Mouse (Mus musculus) Patski (cell line): ENCODE data around the gene Cntnap2. TPM values are rescaled to one million over a fixed set of nuclear protein-coding genes. Genes with fewer than 3 reads are reported as not detected.
A peak's percentile ranks its signal among the peaks of the same experiment; 100 is the strongest.

Experiments
- ATAC-seq: fragments of 100-300 bp; one replicate; pipeline ENCODE4 v1.8.0; 2021
- CTCF ChIA-PET: fragments of 350-600 bp; sonication (Branson Sonifier 250); formaldehyde crosslinking; loops from one replicate; lab custom pipeline; 2022; ENCODE audit warnings: inconsistent platforms; lab: Charles Lee
- POLR2A ChIA-PET: fragments of 350-600 bp; sonication (Branson Sonifier 250); formaldehyde crosslinking; loops from one replicate; lab custom pipeline; 2022; ENCODE audit warnings: antibody characterized with exemption, inconsistent platforms; lab: Charles Lee
- DNase-seq: peaks from one replicate; pipeline ENCODE4 v3.0.0-alpha.2; 2011; ENCODE audit warnings: low read depth, low spot score
- H3K27me3 ChIP-seq: fragments of 371-371 bp; one replicate; pipeline ENCODE4 v1.5.1; 2021
- CTCF ChIP-seq: fragments of 100-300 bp; IDR thresholded peaks from one replicate; pipeline ENCODE4 v1.5.1; 2021
- in situ Hi-C: fragments of 300-500 bp; cut with MboI; formaldehyde crosslinking; loops from 3 replicates; pipeline ENCODE4 v1.11.1; 2018; ENCODE audit warnings: low pct_unique_long_range_greater_than_20kb, mixed read lengths
- polyA plus RNA-seq: library from polyadenylated mRNA; unstranded; gene quantifications from one replicate; pipeline ENCODE4 v1.2.3, GENCODE M21; 2021

The Cntnap2 gene
- polyA plus RNA-seq, 1 experiment from 2014 or later, result 0.01 TPM

DNA sequence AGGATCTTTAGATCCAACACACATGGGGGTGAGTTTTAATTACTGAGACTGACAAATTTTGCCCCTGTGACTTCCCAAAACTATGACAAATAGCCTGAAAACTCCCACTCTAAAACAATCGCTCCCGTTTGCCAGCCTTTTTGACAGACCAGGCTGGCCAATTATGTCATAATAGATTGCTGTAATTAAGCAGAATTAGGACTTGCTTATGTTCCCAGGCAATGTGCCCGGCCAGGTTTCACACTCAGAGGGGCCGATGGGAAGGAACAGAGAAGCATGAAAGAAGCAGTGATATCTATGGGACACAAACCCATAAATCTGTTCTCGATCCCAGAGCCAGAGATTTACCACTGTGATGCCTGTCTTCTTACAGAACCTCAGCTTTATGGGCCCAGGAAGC lies 2264.7 kb downstream of the Cntnap2 start:
- in situ Hi-C loops, result no loop called here
- POLR2A ChIA-PET, result no interaction called here
- DNase-seq, result no peak
- H3K27me3 ChIP-seq, result no peaks in the 10 kb centered on the region
- TF ChIP-seq CTCF, result no peak
- ATAC-seq, result no peak
- CTCF ChIA-PET, result no interaction called here

DNA sequence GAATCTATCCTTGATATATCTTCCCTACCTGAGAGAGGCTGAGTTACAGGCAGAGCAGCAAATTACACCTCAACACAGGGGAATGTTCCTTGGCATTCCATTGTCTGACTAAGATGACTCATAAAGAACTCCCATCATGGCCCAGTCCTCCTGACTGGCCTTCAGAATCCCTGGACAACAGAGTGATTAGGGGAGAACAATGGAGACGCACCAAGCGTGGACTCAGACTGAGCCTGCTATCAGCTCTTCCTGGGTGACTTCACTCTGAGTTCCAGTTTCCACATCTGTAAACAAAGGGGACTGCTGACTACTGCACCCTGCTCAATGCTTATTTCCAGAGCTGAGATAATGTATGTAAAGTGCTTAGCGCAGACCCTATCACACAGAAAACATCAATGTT lies 2269.1 kb downstream of the Cntnap2 start:
- ChIA-PET POLR2A (no interaction called here), CTCF (no interaction called here)
- no peak for TF ChIP-seq CTCF
- DNase-seq (no peak), ATAC-seq (no peak)
- in situ Hi-C loops, result no loop called here
- no peaks in the 10 kb centered on the region for H3K27me3 ChIP-seq

DNA sequence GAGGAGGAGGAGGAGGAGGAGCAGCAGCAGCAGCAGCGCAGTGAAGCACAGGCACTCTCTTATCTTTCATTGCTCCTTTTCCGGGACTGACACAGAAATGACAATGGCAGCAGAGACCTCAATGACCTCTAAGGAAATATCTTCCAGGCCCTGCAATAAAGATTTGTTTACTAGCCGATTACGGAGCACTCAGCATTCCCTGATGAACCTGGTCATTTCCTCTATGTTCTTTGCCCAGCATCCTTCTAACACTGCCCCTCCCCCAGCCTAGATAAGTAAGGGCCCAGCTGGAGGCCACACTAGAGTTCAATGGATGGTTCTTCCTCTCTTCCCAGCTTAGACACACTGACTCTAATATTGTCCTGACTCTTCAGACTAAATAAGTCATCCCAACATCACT lies 2270.1 kb downstream of the Cntnap2 start:
- CTCF ChIA-PET, result no interaction called here
- no peaks in the 10 kb centered on the region for H3K27me3 ChIP-seq
- POLR2A ChIA-PET, result no interaction called here
- DNase-seq, result no peak
- in situ Hi-C loops, result no loop called here
- ATAC-seq, result no peak
- TF ChIP-seq CTCF, result no peak

DNA sequence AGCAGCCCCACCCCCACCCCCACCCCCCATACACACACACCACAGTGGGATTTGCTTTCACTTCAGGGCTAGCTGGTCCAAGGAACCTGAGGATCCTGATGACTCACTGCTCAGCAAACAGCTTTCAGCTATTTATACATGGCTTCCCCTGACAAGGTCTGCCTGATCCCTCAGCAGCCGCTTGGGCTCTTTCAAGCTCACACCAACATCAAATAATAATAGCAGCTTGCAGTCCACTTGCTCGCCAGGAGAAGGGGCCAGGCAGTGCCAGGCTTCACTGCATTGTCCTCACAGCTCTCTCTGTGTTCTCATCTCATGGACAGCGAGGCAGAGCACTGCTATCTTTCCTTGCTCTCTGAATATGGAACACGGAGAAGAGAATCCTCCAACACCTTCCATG lies 2273.9 kb downstream of the Cntnap2 start:
- ChIA-PET POLR2A (no interaction called here), CTCF (no interaction called here)
- no peak for TF ChIP-seq CTCF
- no peaks in the 10 kb centered on the region for H3K27me3 ChIP-seq
- no peak for DNase-seq
- in situ Hi-C loops, result no loop called here
- ATAC-seq, result peak; percentile 79

DNA sequence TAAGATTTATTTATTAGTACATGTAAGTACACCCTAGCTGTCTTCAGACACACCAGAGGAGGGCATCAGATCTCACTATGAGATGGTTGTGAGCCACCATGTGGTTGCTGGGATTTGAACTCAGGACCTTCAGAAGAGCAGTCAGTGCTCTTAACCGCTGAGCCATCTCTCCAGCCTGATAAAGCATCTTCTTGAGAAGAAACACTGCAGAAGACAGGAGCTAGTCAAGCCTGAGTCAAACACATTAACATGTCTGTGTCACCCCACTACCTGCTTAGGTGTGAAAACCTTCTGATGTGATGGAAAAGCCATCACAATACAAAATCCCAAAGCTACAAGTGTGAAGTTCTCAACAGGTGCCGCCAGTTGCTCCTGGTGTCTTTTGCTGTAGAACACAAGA lies 2275.2 kb downstream of the Cntnap2 start:
- DNase-seq, result no peak
- CTCF ChIA-PET, result interaction anchor here (0.6 to 1.3 kb wide), 3 partner anchors 16 to 315 kb away, joined by 3 read pairs; no protein-coding TSS in a partner anchor
- POLR2A ChIA-PET, result no interaction called here
- in situ Hi-C loops, result no loop called here
- TF ChIP-seq CTCF, result no peak
- ATAC-seq, result no peak
- H3K27me3 ChIP-seq, result no peaks in the 10 kb centered on the region

DNA sequence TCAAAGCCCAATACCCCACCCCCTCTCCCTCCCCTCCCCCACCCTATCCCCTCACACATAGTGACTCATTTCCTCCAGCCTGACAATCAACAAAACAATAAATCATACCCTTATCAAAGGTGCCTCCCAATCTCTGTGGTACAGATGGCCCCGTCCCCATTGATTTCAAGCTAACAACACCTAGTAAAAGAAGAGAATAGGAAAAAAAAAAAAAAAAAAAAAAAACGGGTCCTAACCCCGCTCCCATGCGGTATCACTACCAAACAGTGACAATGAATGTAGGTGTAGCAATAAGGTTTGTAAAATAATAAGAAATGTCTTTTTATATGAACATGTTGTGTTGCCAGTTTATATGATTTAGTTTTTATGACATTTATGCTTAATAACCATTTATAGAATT lies 2278.1 kb downstream of the Cntnap2 start:
- no peak for TF ChIP-seq CTCF
- ChIA-PET CTCF (interaction anchor here (1.6 kb wide), 1 partner anchor 314 kb away, joined by 5 read pairs; no protein-coding TSS in a partner anchor), POLR2A (no interaction called here)
- no peaks in the 10 kb centered on the region for H3K27me3 ChIP-seq
- ATAC-seq, result no peak
- in situ Hi-C loops, result no loop called here
- DNase-seq, result no peak

DNA sequence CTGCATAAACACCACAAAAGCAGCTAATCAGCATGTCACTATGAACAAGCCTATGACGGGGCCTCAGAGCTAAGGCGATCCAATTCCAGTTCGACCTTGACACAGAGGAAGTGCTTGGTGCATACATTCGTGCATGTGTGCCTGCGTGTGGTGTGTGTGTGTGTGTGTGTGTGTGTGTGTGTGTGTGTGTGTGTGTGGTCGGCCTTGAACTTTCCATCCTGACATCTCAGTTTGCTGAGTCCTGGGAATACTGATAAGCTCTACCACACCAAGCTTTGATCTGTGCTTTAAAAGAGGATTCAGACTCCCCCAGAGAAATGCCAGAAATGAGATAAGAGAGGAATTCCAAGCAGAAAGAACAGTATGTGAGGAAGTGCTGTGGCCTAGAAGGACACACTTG lies 2279.0 kb downstream of the Cntnap2 start:
- ChIA-PET POLR2A (no interaction called here), CTCF (interaction anchor here (1.6 kb wide), 1 partner anchor 313 kb away, joined by 5 read pairs; no protein-coding TSS in a partner anchor)
- ATAC-seq, result no peak
- H3K27me3 ChIP-seq, result no peaks in the 10 kb centered on the region
- TF ChIP-seq CTCF, result no peak
- in situ Hi-C loops, result no loop called here
- DNase-seq, result no peak

DNA sequence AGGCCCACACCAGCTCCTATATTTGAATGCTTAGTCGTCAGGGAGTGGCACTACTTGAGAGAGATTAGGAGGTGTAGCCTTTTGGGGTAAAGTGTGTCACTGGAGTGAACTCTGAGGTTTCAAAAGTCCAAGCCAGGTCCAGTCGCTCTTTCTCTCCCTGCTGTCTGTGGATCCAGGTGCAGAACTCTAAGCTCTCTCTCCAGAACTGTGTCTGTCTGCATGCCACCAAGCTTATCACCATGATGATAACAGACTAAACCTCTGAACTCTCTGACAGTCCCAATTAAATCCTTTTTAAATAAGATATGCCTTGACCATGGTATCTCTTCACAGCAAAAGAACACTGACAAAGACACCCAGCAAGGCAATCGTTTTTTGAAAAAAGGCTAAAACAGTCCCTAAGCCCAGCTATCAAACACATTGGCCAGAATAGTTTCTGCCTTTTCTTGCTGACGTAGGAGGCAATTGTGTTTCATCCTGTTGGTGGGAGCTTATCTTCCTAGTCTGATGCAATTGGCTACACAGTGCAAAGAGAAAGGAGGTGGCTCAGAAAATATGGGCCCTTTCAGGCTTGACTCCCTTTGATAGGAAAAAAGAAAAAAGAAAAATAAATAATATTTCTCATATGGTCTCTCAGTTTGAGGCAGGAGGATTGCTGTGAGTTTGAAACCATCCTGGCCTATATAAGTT lies 2281.8 kb downstream of the Cntnap2 start:
- no peak for TF ChIP-seq CTCF
- no peak for DNase-seq
- in situ Hi-C loops, result no loop called here
- H3K27me3 ChIP-seq, result no peaks in the 10 kb centered on the region
- CTCF ChIA-PET, result interaction anchor here (0.8 to 1.5 kb wide), 5 partner anchors 9 to 295 kb away, joined by 3 to 5 read pairs (median 4); no protein-coding TSS in a partner anchor
- ATAC-seq, result no peak
- POLR2A ChIA-PET, result no interaction called here

DNA sequence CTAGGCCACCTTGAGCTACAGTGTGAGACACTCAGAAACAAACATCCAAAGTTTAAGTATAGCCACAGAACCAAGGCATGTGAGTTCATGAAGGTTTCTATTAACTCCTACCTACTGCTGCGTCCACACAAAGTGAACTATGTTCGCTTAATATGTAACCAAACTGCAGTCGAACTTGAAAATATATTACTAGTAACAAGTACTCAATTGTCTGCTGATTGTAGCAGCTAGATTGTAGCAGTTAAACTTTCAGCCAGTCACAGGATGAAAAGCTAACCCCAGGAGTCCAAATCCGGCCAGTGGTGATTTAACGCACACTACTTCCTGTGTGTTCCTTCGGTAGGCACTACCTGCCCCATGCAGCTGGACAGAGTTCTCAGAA lies 2282.3 kb downstream of the Cntnap2 start:
- CTCF ChIA-PET, result interaction anchor here (0.8 to 1.5 kb wide), 2 partner anchors 10 to 37 kb away, joined by 5 read pairs; no protein-coding TSS in a partner anchor
- in situ Hi-C loops, result no loop called here
- DNase-seq (no peak), ATAC-seq (peak; percentile 42)
- POLR2A ChIA-PET, result no interaction called here
- no peak for TF ChIP-seq CTCF
- H3K27me3 ChIP-seq, result no peaks in the 10 kb centered on the region

DNA sequence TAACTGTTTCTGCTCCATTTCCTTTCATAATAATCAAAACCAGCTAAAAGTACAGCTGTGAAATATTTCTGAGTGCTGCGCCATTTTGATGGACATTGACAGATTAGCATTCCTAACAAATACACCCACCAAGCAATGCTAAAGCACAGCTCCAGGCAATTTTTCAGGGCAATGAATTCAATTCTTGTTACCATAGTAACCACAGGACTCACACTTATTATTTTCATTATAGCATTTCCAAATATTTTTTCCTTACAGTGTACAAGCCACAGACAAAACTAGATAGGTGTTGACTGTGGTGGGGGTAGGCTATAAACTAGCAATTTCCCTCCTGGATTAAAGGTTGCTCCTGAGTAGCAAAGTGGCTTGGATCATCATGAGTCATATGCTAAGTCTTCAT lies 2284.1 kb downstream of the Cntnap2 start:
- POLR2A ChIA-PET, result no interaction called here
- no peak for TF ChIP-seq CTCF
- in situ Hi-C loops, result no loop called here
- CTCF ChIA-PET, result no interaction called here
- no peaks in the 10 kb centered on the region for H3K27me3 ChIP-seq
- no peak for ATAC-seq
- no peak for DNase-seq

DNA sequence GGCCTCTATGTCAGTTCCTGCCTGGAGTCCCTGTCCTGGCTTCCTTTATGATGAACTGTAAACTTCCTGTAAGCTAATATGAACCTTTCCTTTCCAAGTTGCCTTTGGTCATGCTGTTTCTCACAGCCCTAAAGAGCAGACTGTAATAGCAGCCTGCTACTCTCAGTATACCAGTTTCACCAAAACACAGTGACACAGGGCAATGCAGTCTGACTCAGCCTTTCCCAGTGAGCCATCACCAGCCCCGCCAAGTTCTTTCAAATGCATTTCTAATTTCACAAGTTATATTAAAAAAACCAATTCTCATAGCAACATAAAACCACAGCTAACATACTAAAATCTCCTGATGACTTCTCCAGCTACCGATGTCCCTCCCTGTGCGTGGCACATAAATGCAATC lies 2285.5 kb downstream of the Cntnap2 start:
- DNase-seq (no peak), ATAC-seq (no peak)
- no peak for TF ChIP-seq CTCF
- no peaks in the 10 kb centered on the region for H3K27me3 ChIP-seq
- CTCF ChIA-PET, result no interaction called here
- POLR2A ChIA-PET, result no interaction called here
- in situ Hi-C loops, result no loop called here
